Mouse (Mus musculus): ENCODE results near the gene Samd14. TPM values are rescaled to one million over a fixed set of nuclear protein-coding genes. Genes with fewer than 3 reads are reported as not detected.

Samd14 gene
- polyA plus RNA-seq, 1 experiment from 2014 or later, result 106 TPM

- Histone ChIP-seq H3K27ac (peak overlapping the region; percentile 46; the same call in 1 of the 2 replicates), H3K4me2 (replicated peaks) (peak overlapping the region; percentile 21), H3K9me3 (no peaks in the 10 kb centered on the region), H3K4me1 (peaks cover 43% of the 10 kb centered on the region), H3K36me3 (peaks cover 88% of the 10 kb centered on the region), H3K4me3 (no peak overlapping the region; the same call in 1 of the 2 replicates), H3K27me3 (replicated peaks) (no peaks in the 10 kb centered on the region), H3K9ac (0 out of 2 replicates have a peak overlapping the region, but pooled peaks have one; percentile 29)
- WGBS, result 73% methylated on average over 8 of the region's 8 CpGs
- no peak for ATAC-seq (ENCODE audit: low FRiP score, low read depth)
These were observed 9.6 kb upstream of the Samd14 start for GRCm38 (mm10) chr11:95000128-95000527.

DNA sequence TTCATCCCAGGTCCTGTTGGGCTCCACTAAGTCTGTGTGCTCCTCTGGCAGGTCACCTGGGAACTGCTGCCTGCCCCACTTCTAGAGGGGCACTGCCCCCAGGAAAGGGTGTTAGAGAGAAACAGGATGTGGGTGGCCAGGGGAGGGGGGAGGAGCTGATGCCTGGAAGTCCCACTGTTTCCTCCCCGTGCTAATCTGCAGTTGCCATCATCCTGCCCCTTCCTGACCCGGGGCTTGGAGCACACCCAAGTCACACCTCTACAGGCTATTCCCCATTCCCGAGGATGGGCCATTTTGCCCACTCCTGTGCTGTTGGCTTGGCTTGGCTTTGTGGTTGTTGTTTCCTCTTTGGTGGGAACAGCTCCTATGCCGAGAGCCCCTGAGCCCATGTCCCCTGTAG, 9.1 kb upstream of the Samd14 start:
- Histone ChIP-seq H3K27ac (peak overlapping the region; percentile 46), H3K4me1 (peaks cover 38% of the 10 kb centered on the region), H3K9me3 (no peaks in the 10 kb centered on the region), H3K27me3 (replicated peaks) (no peaks in the 10 kb centered on the region), H3K36me3 (peaks cover 93% of the 10 kb centered on the region), H3K4me2 (replicated peaks) (peak overlapping the region; percentile 21), H3K4me3 (no peak overlapping the region; the same call in 1 of the 2 replicates), H3K9ac (0 out of 2 replicates have a peak overlapping the region, but pooled peaks have one; percentile 29)
- WGBS, result 40% methylated on average over 4 of the region's 4 CpGs
- ATAC-seq (ENCODE audit: low FRiP score, low read depth), result peak; percentile 1; the same call in 1 of the 2 replicates

GRCm38 (mm10) chr11:95001058-95001457, 8.6 kb upstream of the Samd14 start:
- peaks cover 94% of the 10 kb centered on the region for H3K36me3 ChIP-seq
- H3K9ac ChIP-seq, result 0 out of 2 replicates have a peak overlapping the region, but pooled peaks have one; percentile 29
- no peaks in the 10 kb centered on the region for H3K9me3 ChIP-seq
- H3K27ac ChIP-seq, result peak overlapping the region; percentile 46
- H3K4me2 ChIP-seq (replicated peaks), result peak overlapping the region; percentile 21
- H3K27me3 ChIP-seq (replicated peaks), result no peaks in the 10 kb centered on the region
- WGBS, result under 1% methylated on average over 8 of the region's 8 CpGs
- peaks cover 38% of the 10 kb centered on the region for H3K4me1 ChIP-seq
- ATAC-seq (ENCODE audit: low FRiP score, low read depth), result peak; percentile 68
- H3K4me3 ChIP-seq, result no peak overlapping the region

DNA sequence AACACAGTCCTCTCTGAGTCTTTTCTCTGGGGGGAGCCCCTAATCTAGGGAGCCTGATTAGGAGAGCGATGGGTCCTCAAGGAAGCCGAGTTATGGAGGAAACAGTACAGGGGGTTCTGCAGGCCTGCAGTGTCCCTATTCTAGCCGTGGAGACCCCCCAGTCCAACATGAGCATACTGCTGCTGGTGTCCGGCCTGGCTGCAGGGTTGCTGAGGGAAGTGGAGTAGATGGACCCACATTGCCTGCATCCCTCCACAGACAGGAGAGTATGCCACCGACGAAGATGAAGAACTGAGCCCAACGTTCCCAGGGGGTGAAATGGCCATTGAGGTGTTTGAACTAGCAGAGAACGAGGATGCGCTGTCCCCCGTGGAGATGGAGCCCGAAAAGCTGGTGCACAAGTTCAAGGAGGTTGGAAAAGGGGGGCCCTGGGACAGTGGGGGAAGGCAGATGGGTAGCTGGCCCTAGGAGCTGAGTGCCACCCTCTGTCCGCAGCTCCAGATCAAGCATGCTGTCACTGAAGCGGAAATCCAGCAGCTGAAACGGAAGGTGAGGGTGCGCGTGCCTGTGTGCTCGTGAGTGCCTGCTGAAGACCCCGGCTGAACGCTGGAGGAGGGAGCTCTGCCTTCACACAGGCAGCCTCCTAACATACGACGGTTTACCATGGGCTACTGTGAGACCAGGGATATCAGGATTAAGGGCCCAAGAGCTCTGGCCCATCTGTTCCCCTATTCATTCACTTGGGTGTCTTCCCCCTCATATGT, 7.9 kb upstream of the Samd14 start:
- H3K27ac ChIP-seq, result no peak overlapping the region
- no peaks in the 10 kb centered on the region for H3K9me3 ChIP-seq
- no peaks in the 10 kb centered on the region for H3K27me3 ChIP-seq (replicated peaks)
- ATAC-seq (ENCODE audit: low FRiP score, low read depth), result no peak
- no peak overlapping the region for H3K4me2 ChIP-seq (replicated peaks)
- peaks cover 39% of the 10 kb centered on the region for H3K4me1 ChIP-seq
- 89% methylated on average over 21 of the region's 21 CpGs for WGBS
- peaks cover 87% of the 10 kb centered on the region for H3K36me3 ChIP-seq
- H3K9ac ChIP-seq, result no peak overlapping the region
- no peak overlapping the region for H3K4me3 ChIP-seq

- Histone ChIP-seq H3K9ac (no peak overlapping the region), H3K4me2 (replicated peaks) (no peak overlapping the region), H3K4me3 (no peak overlapping the region), H3K4me1 (peaks cover 47% of the 10 kb centered on the region), H3K27me3 (replicated peaks) (no peaks in the 10 kb centered on the region), H3K36me3 (peaks cover 78% of the 10 kb centered on the region), H3K9me3 (no peaks in the 10 kb centered on the region), H3K27ac (no peak overlapping the region)
- ATAC-seq (ENCODE audit: low FRiP score, low read depth), result no peak
- 95% methylated on average over 8 of the region's 8 CpGs for WGBS
These were observed 7.0 kb upstream of the Samd14 start for GRCm38 (mm10) chr11:95002705-95003104.

DNA sequence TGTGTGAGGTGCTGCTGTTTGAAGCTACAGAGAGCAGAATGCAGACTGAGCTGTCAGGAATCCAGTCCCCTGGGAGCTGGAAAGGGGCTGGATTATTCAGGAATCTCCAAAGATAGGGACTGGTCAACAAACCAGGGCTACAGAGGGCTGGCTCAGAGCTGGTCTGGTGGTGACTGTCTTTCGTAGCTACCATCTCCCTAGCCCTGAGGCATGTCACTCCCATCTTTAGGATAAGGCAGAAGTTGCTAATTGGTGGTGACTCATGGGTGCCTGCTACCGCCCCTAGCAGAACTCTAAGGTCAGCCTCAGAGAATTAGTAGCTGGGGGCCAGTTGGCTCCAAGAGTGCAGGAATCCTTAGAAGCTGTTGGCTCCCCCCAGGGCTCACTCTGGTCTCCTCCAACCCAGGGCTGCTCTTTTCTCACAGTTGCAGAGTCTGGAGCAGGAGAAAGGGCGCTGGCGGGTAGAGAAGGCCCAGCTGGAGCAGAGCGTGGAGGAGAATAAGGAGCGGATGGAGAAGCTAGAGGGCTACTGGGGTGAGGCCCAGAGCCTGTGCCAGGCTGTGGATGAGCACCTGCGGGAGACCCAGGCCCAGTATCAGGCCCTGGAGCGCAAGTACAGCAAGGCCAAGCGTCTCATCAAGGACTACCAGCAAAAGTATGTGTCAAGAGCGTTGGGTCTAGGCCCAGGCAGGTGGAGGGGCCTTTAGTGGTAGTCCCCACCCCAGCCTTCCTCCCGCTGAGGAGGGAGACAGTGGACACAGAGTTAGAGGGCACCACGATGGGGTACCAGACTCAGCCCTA, 5.3 kb upstream of the Samd14 start:
- H3K4me2 ChIP-seq (replicated peaks), result no peak overlapping the region
- H3K4me3 ChIP-seq, result no peak overlapping the region
- no peaks in the 10 kb centered on the region for H3K9me3 ChIP-seq
- peaks cover 61% of the 10 kb centered on the region for H3K36me3 ChIP-seq
- H3K27ac ChIP-seq, result no peak overlapping the region
- ATAC-seq (ENCODE audit: low FRiP score, low read depth), result no peak
- WGBS, result 89% methylated on average over 12 of the region's 12 CpGs
- H3K4me1 ChIP-seq, result peaks cover 58% of the 10 kb centered on the region
- H3K9ac ChIP-seq, result no peak overlapping the region
- H3K27me3 ChIP-seq (replicated peaks), result no peaks in the 10 kb centered on the region

GRCm38 (mm10) chr11:95004937-95005198, 4.8 kb upstream of the Samd14 start:
- Histone ChIP-seq H3K4me1 (peaks cover 55% of the 10 kb centered on the region), H3K4me3 (no peak overlapping the region), H3K27ac (no peak overlapping the region), H3K27me3 (replicated peaks) (no peaks in the 10 kb centered on the region), H3K9ac (no peak overlapping the region), H3K9me3 (no peaks in the 10 kb centered on the region), H3K36me3 (peaks cover 56% of the 10 kb centered on the region), H3K4me2 (replicated peaks) (no peak overlapping the region)
- 71% methylated on average over 6 of the region's 6 CpGs for WGBS
- ATAC-seq (ENCODE audit: low FRiP score, low read depth), result no peak

DNA sequence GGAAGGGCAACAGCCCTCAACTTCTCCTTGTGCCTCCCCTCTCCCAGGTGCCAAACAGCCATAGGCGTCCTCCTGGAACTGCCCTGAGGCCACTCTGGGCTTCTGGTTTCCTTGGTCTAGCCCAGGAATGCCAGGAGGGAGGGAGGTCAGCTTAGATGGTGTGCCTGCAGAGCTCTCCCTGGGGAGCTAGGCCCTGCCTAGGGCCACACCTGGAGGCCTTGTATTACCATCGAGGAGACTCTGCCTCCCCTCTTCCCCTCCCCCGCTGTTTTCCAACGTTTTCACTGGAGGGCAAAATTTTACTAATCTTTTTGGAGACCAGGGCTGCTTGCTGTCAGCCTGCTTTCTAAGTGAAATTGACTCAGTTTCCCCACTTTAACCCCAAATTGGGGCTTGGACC, 3.6 kb upstream of the Samd14 start:
- Histone ChIP-seq H3K27me3 (replicated peaks) (no peaks in the 10 kb centered on the region), H3K4me2 (replicated peaks) (peak overlapping the region; percentile 70), H3K9ac (0 out of 2 replicates have a peak overlapping the region, but pooled peaks have one; percentile 53), H3K36me3 (peaks cover 48% of the 10 kb centered on the region), H3K9me3 (no peaks in the 10 kb centered on the region), H3K4me1 (peaks cover 44% of the 10 kb centered on the region), H3K4me3 (peak overlapping the region; percentile 28; the same call in 1 of the 2 replicates), H3K27ac (peak overlapping the region; percentile 16; the same call in 1 of the 2 replicates)
- WGBS, result 37% methylated on average over 4 of the region's 4 CpGs
- no peak for ATAC-seq (ENCODE audit: low FRiP score, low read depth)

DNA sequence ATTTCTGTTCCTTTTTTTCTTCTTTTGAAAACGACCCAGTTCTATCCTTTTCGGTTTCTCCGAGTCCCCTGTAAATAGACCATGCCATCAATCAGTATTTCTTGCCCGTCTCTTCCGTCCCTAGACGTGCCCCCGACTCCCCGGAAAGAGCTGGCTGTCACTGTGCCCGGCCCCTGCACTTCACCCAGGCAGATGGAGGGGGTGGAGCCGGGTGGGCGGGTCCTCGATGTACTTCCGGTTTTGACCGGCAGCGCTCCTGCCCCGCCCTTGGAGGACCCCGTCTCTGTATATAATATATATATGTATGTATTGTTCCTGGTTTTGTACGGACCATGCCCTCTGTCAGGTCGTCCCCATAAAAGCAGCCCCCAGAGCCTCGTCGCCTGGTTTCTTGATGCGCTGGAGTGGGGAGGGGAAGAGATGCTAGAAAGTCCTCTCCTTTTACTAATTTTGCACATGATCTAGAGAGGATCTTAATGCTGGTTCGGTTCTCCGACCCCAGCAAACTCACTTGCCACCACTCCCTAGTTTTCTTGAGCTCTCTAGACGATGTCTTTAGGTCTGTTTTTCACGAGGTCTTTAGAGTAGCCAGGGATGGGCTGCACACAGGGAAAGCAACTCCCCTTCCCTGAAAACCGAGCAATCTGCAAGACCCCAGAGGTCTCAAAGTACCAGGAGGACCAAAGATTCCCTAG, 3.0 kb upstream of the Samd14 start:
- ATAC-seq (ENCODE audit: low FRiP score, low read depth), result peak; percentile 46

DNA sequence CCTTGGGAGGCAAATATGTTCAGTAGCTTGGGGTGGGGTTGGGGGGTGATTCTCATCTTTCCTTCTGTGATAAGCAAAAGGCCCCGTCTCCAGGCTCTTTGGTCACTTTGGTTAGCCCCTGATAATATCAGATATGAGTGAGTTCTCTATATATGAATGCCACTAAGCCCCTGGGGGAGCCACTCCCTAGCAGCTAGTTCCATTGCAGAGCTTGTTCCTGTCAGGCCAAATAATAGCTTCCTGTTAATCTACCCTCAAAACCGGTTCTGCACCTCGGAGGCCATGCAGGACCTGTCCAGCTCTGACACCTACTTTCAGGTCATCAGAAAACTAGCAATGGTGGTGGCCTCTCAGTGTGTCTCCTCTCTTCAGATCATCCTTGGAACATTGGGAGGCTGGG, 2.3 kb upstream of the Samd14 start:
- ATAC-seq (ENCODE audit: low FRiP score, low read depth), result no peak
- Histone ChIP-seq H3K36me3 (peaks cover 36% of the 10 kb centered on the region), H3K27me3 (replicated peaks) (no peaks in the 10 kb centered on the region), H3K9me3 (no peaks in the 10 kb centered on the region), H3K4me1 (peaks cover 47% of the 10 kb centered on the region), H3K27ac (0 out of 2 replicates have a peak overlapping the region, but pooled peaks have one; percentile 12), H3K4me3 (no peak overlapping the region), H3K9ac (no peak overlapping the region; the same call in 1 of the 2 replicates), H3K4me2 (replicated peaks) (peak overlapping the region; percentile 70)
- WGBS, result 86% methylated on average over 3 of the region's 3 CpGs

More for the DNA sequence above, 3.0 kb upstream of the Samd14 start:
- Histone ChIP-seq H3K4me1 (peaks cover 42% of the 10 kb centered on the region), H3K4me2 (replicated peaks) (peak overlapping the region; percentile 70), H3K27ac (peak overlapping the region; percentile 16; the same call in 1 of the 2 replicates), H3K27me3 (replicated peaks) (no peaks in the 10 kb centered on the region), H3K9me3 (no peaks in the 10 kb centered on the region), H3K36me3 (peaks cover 44% of the 10 kb centered on the region), H3K4me3 (peak overlapping the region; percentile 28), H3K9ac (peak overlapping the region; percentile 53)
- 2% methylated on average over 27 of the region's 27 CpGs for WGBS

GRCm38 (mm10) chr11:95008661-95009628, 734 bp upstream of the Samd14 start:
- Histone ChIP-seq H3K27me3 (replicated peaks) (no peaks in the 10 kb centered on the region), H3K9ac (peak overlapping the region; percentile 88), H3K4me1 (peaks cover 57% of the 10 kb centered on the region), H3K4me3 (peak overlapping the region; percentile 80), H3K4me2 (replicated peaks) (peak overlapping the region; percentile 78), H3K27ac (peak overlapping the region; percentile 93), H3K36me3 (peaks cover 25% of the 10 kb centered on the region), H3K9me3 (no peaks in the 10 kb centered on the region)
- ATAC-seq (ENCODE audit: low FRiP score, low read depth), result 0 out of 2 replicates have a peak, but pooled peaks have one; percentile 2
- 36% methylated on average over 15 of the region's 15 CpGs for WGBS

Data from neural tube, embryonic 12.5 days (tissue).